Mouse (Mus musculus) ZHBTc4 (cell line): ENCODE results near the gene Sbno2.
A peak's percentile ranks its signal among the peaks of the same experiment; 100 is the strongest.

ENCODE experiments used
- DNase-seq: peaks from one replicate; pipeline ENCODE4 v3.0.0-alpha.2; 2011; ENCODE audit warnings: low read depth, low spot score

The Sbno2 gene

DNA sequence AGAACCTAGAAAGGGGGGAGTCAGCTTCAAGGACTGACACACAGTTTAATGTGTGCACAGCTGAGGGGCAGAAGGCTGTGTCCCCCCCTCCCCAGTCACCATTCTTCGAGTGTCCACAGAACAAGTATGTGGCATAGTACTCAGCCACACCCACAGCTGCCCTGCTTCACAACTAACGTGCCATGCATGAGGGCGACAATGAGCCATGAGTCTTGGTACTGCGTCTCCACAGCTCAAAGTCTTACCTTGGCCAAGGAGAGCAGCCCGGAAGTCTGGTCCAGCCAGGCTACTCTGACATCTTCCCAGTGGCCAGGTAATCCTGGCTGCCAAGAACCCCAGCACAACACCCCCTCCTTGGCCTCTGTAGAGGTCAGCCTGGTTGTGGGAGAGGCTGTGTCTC lies 12.7 kb downstream of the Sbno2 start:
- no peak for DNase-seq

DNA sequence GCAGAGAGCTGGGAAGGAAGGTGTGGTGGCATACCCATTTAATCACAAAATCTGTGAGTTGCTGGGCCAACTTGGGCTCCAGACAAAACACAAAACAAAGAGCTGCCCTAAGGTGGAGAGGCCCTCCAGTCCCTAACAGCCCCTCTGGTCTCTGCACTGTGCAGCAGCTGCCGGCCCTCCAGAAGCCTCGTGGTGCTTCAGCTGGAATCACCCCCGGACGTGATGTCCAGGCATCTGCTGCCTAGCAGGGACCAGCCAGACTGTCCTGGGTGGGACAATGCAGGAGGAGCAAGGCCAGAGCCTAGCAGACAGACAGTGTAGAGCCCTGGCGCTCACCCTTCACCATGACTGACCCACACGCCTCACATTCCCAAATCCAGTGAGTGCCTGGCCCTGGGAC lies 13.8 kb downstream of the Sbno2 start:
- DNase-seq = no peak

DNA sequence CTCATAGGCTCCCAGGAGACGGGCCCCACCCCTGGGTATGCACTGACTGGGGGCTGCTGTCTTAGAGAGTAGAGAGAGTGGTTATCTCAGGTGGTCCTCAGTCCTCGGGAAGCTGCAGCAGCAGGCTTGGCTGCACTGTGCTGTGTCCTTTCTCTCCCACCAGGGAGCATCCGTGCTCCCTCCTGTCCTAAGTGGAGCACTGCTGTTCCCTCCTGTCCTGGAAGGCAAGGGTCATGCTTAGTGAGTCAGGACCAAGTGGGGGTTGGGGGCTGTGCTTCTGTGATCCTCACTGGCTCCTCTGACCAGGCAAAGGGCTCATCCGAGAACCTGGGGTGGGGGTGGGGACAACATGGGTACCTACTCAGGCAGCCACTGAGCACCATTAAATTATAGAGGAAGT lies 16.2 kb downstream of the Sbno2 start:
- peak; percentile 38 for DNase-seq

DNA sequence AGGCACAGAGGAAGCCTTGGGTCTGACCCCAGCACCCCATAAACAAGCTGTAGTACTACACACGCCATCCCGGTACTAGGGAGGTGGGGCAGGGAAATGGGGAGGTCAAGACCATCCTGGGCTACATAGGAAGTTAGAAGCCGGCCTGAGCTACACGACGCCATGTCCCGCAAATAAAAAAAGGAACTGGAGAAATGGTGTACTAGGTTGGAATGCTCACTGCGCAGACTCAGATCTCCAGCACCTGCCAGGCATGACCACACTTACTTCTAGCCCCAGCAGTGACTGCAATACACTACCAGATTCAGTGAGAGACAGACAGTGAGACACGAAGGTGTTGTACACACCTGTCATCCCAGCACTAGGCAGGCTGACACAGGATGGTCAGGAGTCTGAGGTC lies 17.9 kb downstream of the Sbno2 start:
- DNase-seq = no peak

DNA sequence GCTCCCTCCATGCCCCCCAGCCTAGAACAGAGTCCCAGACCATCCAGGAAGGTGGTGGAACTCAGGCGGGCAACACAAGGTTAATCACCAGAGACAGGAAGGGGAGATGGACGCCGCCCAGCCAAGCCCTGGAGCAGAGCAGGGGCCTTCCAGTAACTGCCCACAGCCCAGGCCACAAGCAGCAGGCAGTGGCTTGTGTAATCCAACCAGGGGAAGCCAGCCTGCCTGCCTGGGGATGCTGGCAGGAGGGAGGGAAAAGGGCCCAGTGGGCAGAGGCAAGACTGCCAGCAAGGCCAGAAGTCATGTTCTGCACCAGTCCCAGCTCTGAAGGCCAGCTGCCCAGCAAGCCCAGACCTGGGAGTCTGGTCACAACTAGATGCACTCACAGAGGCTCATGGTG lies 18.5 kb downstream of the Sbno2 start:
- no peak for DNase-seq

DNA sequence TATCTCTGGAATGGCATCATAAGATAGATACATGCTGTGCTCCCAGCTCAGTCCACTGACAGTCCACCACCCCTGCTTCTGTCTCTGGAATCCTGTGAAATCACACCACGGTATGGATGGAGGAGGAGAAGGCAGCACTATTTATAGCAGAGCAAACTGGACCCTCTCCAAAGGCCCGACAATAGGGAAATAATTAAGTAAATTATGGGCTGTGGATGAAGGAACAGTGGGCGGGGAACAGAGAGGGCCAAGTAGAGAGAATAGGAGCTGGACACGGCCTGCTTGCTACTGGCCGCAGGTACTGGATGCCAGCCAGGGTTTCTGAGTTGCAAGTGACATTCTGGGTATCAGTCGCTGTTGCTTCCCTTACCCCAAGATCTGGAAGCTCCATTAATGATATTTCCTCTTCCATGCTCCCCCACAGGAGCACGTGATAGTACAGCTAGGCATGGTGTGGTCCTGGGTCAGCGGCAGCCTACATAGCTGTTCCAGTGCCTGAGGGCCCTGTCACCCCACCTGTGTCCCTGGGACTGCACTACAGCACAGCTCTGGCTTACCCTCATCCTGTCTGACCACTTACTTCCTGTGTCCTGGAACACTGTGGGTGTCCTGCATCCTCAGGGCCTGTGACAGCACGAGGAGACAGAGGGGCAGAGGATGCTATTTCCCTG lies 20.4 kb downstream of the Sbno2 start:
- DNase-seq = no peak

DNA sequence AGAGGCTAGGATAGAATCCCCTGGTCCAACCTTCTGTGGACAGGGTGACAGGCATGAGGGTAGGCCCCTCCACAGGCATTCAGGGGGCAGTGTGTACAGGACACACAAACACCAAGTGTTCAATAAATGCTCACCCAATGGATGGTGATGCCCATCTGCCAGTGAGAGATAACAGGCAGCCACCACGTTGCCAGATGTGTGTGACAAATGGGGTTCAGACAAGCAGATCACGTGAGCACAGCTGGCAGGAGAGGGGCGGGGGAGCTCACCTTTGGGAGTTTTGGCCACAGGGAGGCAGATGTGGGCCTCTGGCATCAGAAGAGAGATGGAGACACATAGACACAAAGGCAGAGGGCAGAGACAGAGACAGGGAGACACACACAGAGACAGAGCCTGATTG lies 24.3 kb downstream of the Sbno2 start:
- no peak for DNase-seq

DNA sequence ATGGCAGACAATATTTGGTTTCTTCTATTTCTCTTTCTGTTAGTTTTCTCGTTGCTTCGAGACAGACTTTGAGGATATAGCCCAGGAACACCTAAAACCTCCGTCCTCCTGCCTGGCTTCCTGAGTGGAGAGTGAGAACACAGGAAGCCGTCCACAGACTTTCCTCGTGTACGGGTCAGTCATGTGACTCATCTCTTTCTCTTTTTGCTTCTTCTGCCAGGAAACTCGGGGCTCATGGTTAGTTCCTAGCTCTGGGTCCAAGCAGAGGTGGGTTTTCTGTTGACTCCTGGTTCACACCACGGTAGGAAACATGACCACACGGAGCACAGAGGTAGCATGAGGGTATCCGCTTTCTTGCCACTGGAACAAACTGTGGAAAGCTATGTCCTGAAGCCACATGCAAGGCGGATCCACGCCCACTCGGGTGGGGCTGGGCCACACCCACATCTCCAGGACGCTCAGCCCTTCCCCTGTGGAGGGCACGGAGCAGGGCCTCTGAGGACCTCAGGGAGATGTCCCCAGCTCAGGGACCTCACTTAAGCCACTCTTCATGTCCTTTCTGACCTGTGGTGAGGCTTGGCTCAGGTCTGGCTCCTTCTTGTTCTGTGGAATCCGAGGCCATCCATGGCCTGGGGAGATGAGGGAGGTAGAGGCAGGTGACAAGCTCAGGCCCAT lies 24.8 kb downstream of the Sbno2 start:
- DNase-seq = no peak

DNA sequence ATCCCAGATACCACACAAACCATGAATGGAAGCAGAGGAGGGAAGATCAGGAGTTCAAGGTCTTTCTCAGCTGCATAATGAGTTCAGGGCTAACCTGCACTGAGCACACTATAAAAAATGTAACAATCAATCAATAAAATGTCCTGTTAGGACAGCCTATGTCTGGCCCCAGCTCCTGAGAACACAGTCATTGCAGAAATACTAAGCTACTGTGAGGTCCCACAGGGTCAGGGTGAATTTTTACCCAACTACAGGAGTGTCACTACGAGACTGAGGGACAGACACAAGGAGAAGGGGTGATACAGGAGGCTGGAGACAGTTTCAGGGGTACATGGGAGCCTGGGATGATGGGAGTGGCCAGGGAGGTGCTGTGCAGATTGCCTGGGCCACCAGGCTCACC lies 27.0 kb downstream of the Sbno2 start:
- no peak for DNase-seq

DNA sequence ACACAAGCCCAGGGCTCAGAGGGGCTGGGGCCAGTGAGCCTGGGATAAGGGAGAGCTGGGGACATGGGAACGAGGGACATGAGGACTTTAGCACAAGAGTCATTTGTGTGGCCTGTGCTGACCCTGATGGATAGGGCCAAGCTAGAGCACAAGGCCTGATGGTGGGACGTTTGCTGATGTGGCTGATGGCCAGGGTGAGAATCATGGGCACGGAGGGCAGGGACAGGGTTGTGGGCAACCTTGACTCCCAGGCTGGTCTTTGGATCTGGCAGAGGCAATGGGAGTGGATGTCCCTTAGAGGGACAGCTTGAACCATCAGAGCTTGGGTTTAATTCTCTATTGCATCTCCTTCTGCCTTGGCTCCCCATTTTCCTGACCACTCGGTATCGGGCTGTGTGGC lies 28.1 kb downstream of the Sbno2 start:
- DNase-seq = no peak

DNA sequence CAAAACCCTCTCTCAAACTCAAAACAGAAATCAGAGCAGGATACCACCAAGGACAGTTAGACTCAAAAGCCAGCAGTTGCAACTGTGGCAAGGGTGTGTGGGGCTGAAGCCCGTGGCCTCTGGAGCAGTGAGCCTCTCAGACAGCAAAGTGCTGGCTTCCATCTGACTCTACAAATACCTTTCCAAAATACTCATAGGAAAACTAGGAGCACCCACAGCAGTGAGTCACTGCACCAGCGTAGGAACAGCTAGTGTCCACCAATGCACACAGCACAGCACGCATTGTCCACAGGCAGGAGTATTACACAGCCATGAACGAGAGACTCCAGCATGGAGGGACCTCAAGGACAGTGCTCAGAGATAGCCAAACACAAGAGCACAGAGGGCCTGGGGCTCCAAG lies 29.0 kb downstream of the Sbno2 start:
- DNase-seq = no peak

DNA sequence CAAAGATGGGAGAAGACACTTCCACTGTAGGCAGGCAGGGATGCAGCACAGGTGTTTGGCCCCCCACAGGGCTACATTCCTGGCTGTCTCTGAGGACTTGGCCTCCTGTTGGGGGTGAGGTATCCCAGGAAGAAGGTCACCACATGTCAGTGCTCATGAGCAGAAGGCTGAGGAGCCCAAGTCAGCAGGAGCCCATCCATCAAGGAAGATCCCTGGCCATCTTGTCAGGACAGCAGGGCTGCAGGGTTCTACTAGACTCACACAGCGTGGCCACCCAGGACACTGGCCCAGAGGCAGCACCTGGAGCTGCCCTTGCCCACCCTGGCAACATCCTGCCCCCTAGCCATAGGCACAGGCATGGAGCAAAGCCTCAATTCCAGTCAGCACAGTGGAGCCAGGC lies 29.4 kb downstream of the Sbno2 start:
- DNase-seq = no peak

DNA sequence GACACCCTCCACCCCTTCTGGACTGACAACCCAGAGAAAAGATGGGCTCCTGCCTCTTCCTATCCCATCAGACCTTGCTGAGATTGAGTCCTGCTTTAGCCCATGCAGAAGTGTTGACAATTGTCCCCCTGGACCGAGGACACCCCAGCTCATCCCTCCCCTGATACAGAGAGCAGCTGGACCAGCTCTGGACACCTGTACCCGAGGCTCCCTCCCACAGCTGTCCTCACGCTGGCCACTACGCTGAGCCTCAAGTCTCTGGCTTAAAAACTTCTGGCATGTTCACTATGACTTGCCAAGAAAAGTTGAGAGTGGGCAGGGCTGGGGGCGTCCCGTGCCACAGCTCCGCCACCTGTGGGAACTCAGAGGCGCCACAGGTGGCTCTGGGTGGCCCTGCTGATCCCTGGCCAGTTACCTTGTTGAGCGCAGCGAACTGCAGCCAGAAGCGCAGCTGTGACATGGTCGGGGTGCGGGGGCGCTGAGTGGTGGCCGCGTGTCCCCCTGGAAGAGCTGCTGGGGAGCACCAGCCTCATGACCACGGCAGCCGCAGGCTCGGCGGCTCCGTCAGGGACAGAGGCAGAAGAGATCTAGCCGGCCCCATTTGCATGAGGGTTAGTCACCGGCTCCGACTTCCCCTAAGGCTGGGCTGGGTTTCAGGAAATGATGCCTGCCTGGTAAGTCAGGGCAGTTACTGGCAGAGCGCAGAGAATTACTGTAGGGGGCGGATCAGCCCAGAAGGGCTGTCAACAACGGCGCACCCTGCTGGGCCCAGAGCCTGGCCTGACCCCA lies 30.4 kb downstream of the Sbno2 start:
- peak; percentile 88 for DNase-seq

DNA sequence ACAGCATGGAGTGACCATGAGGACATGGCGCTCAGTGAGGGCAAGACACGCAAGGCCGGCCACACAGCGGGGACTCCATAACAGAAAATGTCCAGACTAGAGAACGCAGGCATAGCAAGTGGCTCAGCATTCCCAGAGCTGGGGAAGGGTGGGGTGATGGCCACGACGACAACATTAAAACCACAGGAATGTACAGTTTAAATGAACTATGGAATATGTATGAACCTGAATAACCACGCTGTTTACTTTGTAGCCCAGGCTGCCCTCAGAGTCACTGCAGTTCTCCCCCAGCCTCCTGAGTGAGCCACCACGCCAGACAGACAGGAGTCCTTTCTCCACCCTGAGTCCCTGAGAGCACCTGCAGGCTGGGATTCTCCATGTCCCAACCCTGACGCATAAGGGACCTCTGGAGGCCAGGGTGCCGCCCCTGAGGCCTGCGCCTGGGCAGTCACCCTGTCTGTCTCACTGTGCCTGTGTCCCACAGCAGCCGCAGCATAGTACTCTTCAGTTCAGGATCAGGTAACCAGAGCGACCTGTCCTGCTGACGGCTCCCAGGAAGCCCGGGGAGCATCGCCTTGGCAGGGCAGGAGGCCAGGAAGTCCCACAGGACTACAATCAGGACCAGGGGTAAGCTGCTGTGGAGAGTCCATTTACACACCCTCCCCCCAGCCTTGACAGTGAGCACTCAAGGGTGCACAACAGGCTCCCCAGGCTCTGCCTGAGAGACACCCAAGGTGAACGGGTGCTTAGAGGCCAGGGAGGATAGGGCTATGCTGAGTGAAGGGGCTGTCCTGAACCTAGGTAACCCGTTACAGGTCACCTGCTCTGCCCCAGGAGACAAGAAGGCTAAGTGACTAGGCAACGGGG lies 32.5 kb downstream of the Sbno2 start:
- DNase-seq = no peak

DNA sequence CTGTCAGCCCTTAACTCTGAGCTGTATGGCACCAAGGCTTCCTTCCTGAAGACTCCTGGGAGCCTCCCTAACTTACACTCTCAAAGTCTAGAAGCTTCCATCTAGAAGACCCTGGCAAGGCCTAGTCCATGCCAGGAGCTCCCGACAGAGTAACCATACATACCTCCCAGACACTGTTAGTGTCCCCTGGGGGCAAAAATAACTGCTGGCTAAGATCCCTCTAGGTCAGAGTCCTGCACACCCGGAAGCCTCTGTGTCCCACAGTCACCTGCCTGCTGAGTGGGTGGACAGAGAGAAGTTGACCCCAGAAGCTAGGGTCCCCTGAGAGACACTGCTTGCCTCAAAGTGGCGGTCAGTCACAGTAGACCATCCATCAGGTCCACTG lies 33.9 kb downstream of the Sbno2 start:
- DNase-seq = no peak

DNA sequence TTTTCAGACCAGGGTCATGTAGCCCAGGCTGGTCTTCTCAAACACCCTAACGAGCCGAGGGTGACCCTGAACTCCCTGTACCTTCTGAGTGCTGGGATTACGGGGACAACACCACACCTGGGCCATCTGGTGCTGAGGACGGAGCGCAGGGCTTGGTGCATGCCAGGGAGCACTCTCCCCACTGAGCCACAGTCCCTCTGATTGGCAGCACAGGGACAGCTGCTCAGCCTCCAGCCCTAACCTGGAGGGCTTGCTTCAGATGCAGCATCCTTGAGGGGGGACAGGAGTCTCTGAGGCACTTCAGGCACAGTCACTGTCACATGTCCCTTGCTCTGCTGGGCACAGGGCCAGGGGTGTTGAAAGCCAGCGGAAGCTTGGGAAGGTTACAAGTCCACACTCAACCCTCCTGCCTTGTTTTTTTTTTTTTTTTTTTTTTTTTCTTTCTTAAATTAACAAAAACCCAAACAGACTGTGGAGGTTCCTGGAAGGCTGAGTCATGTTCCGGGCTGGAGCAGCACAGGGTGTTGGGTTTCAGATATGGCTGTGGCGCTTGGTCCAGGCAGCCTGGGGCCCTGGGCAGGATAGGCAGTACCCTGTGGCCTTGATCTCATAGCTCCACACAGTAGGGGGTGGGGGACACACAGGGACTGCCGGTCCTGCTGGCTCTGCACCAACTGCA lies 34.4 kb downstream of the Sbno2 start:
- no peak for DNase-seq

DNA sequence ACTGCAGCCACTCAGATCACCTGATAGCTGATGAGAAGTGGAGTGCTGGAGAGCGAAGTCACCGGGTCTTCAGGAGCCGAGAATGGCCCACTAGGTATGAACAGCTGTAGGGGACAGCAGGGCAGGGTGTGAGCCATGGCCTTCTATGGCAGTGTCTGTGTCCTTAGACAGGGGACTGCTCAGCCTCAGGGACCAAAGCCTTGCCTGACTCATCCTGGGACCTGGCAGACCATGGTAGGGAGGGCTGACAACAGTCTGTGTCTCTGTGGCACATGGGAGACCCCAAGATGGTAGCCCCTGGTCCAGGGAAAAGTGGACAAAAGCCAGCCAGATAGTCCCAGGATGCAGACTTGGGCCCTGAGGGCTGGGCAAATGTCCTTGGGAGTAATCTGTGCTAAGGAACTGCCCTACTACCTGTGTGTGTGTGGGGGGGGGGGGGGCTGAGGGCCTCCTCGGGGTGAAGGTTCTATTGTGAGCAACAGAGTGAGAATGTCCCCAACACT lies 35.4 kb downstream of the Sbno2 start:
- no peak for DNase-seq

DNA sequence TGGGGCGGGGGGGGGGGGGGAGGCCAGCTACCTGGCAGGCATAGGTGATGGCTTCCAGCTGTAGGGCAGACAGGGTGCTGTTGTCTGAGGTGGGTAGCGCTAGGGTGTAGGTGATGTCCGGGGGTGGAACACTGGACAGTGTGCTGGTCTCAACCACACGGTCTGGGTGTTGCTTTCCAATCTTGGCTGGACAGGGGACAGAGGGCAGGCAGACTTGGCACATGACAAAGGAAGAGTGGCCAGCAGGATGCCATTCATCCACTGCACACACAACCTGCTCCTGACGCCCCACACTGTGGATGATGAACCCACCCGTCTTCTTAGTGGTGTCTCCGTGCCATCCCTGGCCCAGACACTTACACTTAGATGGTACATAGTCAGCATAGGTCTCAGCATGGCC lies 36.1 kb downstream of the Sbno2 start:
- DNase-seq = no peak

DNA sequence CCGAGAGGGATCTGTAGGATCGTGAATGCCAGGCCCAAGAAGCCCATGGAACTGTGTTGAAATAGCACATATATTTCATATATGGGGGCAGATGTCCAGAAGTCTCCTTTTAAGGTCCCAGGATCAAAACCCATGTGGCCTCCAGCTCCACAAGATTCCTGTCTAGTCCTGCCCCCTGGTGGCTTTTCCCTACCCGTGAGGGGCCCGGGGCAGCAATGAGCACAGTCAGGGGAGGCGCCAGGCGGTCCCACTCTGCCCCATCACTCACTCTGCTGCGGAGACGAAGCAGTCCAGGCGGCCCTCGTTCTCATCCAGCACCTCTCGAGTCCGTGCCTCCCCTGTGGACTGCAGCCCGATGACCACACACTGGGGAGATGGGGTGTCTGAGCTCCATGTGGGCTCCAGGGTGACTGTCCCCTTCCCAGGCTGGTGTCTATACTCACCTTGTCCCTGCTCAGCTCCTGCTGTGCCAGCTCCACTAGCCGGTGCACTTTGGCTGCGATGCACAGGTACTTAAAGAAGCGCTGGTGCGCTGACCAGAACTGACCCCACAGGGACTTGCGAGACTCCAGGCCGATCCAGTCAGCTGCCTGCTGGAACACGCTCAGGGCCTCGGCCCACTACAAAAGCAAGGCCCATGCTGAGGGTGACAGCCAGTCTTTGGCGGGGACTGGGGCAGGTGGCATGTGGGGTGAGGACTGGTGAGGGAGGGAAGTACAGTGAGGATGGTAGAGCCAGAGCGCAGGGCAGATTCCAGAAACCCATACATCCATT lies 41.3 kb downstream of the Sbno2 start:
- peak; percentile 62 for DNase-seq

DNA sequence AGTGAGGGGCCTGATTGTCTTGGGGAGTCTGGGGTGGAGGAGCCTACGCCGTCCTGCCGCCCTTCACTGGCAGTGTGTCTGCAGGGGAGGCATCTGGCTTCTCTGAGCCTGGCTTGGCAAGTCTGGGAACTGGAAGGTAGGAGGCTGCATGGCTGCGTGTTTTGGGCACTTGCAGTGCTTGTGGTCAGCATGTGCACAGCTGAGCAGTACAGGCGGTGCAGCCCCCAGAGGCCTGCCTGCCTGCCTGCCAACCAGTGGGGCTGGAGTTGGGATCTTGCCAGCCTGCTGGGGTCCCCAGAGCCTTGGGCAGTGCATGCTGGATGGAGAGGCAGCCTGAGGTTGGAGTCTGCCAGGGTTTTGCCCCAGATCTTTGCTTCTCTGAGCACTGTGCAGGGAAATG lies 42.3 kb downstream of the Sbno2 start:
- DNase-seq = no peak
